Mouse (Mus musculus) adrenal gland, adult (tissue): ENCODE measurements around the gene Grrp1.
"Not testable (repeated sequence)": the region's sequence is repeated elsewhere in the genome, so short reads cannot be mapped to it uniquely, and the experiment has no call there.

Source experiments
- DNase-seq, 2 experiments: peaks; one replicate each; pipeline ENCODE4 v3.0.0; 2022 to 2023; ENCODE audit warnings: low spot score in 1 of 2; ENCODE audit not compliant: inconsistent age in 2 of 2

Gene Grrp1

GRCm38 (mm10) chr4:134253722-134254324 lies at the start of gene Grrp1:
Gene Grrp1, minus strand, starts transcription at chr4:134254106.
- peak in 1 of 2 experiments; percentile 60 for DNase-seq

GRCm38 (mm10) chr4:134302084-134302483 lies 48.2 kb upstream of the Grrp1 start:
- DNase-seq, result no peak

- peak in 1 of 2 experiments; percentile 44 for DNase-seq
These were observed 46.4 kb upstream of the Grrp1 start for GRCm38 (mm10) chr4:134300316-134300715.

GRCm38 (mm10) chr4:134299498-134299810 lies 45.5 kb upstream of the Grrp1 start:
- DNase-seq, result no peak

- DNase-seq, result no peak
These were observed 45.0 kb upstream of the Grrp1 start for GRCm38 (mm10) chr4:134298626-134299497.

- no peak for DNase-seq
These were observed 43.5 kb upstream of the Grrp1 start for GRCm38 (mm10) chr4:134297369-134297768.

GRCm38 (mm10) chr4:134296523-134296922 lies 42.6 kb upstream of the Grrp1 start:
- DNase-seq, result no peak

GRCm38 (mm10) chr4:134296096-134296495 lies 42.2 kb upstream of the Grrp1 start:
- DNase-seq, result not testable (repeated sequence)

- no peak for DNase-seq
These were observed 39.8 kb upstream of the Grrp1 start for GRCm38 (mm10) chr4:134293692-134294163.

- no peak for DNase-seq
These were observed 39.3 kb upstream of the Grrp1 start for GRCm38 (mm10) chr4:134293061-134293691.

GRCm38 (mm10) chr4:134292067-134292466 lies 38.2 kb upstream of the Grrp1 start:
- DNase-seq, result peak; percentile 62 to 89

GRCm38 (mm10) chr4:134288397-134289256 lies 34.7 kb upstream of the Grrp1 start:
- DNase-seq, result peak in 1 of 2 experiments; percentile 64

- peak; percentile 82 to 93 for DNase-seq
These were observed 33.7 kb upstream of the Grrp1 start, which contains the start of gene Pdik1l for GRCm38 (mm10) chr4:134287575-134288025. Gene Pdik1l, minus strand, starts transcription at chr4:134287895.

- peak; percentile 98 to 99 for DNase-seq
These were observed 33.3 kb upstream of the Grrp1 start for GRCm38 (mm10) chr4:134287168-134287564.

GRCm38 (mm10) chr4:134286226-134287167 lies 32.6 kb upstream of the Grrp1 start:
- DNase-seq, result no peak

GRCm38 (mm10) chr4:134284942-134285341 lies 31.0 kb upstream of the Grrp1 start:
- no peak for DNase-seq

GRCm38 (mm10) chr4:134273417-134274345 lies 19.8 kb upstream of the Grrp1 start:
- peak; percentile 38 to 74 for DNase-seq

- DNase-seq, result peak in 1 of 2 experiments; percentile 45
These were observed 19.0 kb upstream of the Grrp1 start for GRCm38 (mm10) chr4:134272731-134273416.
